Mouse (Mus musculus) hindbrain, embryonic 13.5 days (tissue): Measurements from ENCODE around the gene Slc35c2. TPM values are rescaled to one million over a fixed set of nuclear protein-coding genes. Genes with fewer than 3 reads are reported as not detected.

ENCODE experiments used
- ATAC-seq: fragments of 200-750 bp; cut with Nextera tagmentation; 2 replicates; pipeline ENCODE4 v1.8.0; 2017; ENCODE audit warnings: moderate TSS enrichment; ENCODE audit not compliant: low FRiP score
- H3K27ac ChIP-seq: fragments of 300-500 bp; sonication (generic); 2 replicates; pipeline ENCODE4 v1.5.1; 2015; ENCODE audit warnings: inconsistent platforms, mild to moderate bottlenecking, moderate library complexity
- H3K27me3 ChIP-seq: fragments of 300-500 bp; sonication (generic); 2 replicates; pipeline ENCODE4 v1.6.1; 2015; ENCODE audit warnings: mild to moderate bottlenecking, inconsistent platforms
- H3K36me3 ChIP-seq: fragments of 300-500 bp; sonication (generic); 2 replicates; pipeline ENCODE4 v1.6.1; 2015; ENCODE audit warnings: mild to moderate bottlenecking, inconsistent platforms
- H3K4me1 ChIP-seq: fragments of 300-500 bp; sonication (generic); replicated peaks from 2 replicates; pipeline ENCODE4 v1.6.1; 2015; ENCODE audit warnings: inconsistent platforms
- H3K4me2 ChIP-seq: fragments of 300-500 bp; sonication (generic); 2 replicates; pipeline ENCODE4 v1.6.1; 2015; ENCODE audit warnings: inconsistent platforms, mild to moderate bottlenecking, moderate library complexity
- H3K4me3 ChIP-seq: fragments of 300-500 bp; sonication (generic); 2 replicates; pipeline ENCODE4 v1.5.1; 2015; ENCODE audit warnings: mild to moderate bottlenecking, inconsistent platforms
- H3K9ac ChIP-seq: fragments of 300-500 bp; sonication (generic); 2 replicates; pipeline ENCODE4 v1.6.1; 2015; ENCODE audit warnings: mild to moderate bottlenecking, inconsistent platforms
- H3K9me3 ChIP-seq: fragments of 300-500 bp; sonication (generic); 2 replicates; pipeline ENCODE4 v1.6.1; 2016; ENCODE audit warnings: inconsistent platforms
- WGBS: fragments of 180-500 bp; shearing (Covaris S2); methylation state at CpG from one replicate; pipeline ENCODE4 v1.1.7; 2015; 5-methylcytosine and 5-hydroxymethylcytosine counted together
- polyA plus RNA-seq: library from polyadenylated mRNA; unstranded; fragments of >200 nt; fragmentation: Nextera tagmentation; extraction: Ambion mirVana; gene quantifications from 2 replicates; pipeline ENCODE4 v1.2.1, GENCODE M21; 2015

The Slc35c2 gene
- polyA plus RNA-seq, 1 experiment from 2014 or later = 61.5 TPM

DNA sequence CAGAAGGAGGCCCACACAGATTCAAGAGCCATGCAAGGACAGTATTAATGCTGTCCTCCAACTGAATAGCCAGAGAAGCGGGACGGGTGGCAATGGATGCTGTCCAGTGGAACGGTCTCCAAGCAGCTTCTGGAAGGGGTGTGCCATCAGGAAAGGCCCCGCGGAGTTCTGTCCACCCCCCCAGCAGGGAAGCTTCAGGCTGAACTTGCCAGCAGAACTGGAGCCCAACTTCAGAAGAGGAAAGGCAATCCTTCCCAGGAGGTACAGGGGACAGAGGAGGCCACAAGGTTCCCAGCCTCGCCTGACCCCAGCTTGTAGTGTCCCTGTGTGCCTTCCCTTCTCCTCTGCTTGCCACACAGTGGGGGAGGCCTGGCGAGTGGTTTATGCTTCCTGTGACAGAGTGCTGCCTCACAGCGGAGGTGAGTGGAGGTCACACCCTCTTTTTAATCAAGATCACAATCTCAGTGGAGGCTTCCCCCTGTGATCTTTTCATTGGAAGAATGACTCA lies 33.8 kb upstream of the Slc35c2 start:
- H3K9me3 ChIP-seq = no peaks in the 10 kb centered on the region
- WGBS = 41% methylated on average over 8 of the region's 8 CpGs
- ATAC-seq = no peak
- H3K4me1 ChIP-seq = peaks cover 86% of the 10 kb centered on the region
- peak overlapping the region; percentile 60; the same call in 1 of the 2 replicates for H3K27ac ChIP-seq
- peak overlapping the region; percentile 39 for H3K9ac ChIP-seq
- peak overlapping the region; percentile 15; the same call in 1 of the 2 replicates for H3K4me2 ChIP-seq
- no peaks in the 10 kb centered on the region for H3K36me3 ChIP-seq
- H3K4me3 ChIP-seq = no peak overlapping the region
- no peaks in the 10 kb centered on the region for H3K27me3 ChIP-seq

DNA sequence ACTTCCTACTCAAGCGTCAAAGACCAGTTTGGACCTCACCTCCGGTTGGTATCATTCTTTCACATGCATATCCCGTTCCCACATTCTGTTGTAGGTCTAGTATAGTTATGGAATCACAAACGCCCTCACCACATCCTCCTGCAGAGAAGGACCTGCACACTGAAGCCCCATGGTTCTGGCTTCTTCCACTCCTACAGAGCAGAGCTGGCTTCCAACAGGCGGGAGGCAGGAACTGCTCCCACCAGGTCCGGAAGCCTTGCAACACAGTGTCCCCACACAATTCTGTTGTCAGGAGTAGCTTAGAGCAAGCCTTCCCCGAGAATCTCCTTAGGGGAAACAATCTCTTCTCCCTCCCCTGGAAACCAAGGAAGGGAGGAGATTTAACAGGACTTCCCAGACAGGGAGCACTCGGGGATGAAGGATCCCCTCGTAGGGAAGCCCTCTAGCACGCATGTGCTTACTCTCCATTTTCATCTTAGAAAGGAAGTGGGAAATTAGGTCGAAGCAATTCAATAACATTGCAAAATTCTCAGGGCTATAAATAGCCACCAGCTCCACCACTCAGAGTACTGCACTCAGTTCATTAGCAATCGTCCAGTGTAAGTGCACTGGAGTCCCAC lies 33.0 kb upstream of the Slc35c2 start:
- Histone ChIP-seq H3K9ac (peak overlapping the region; percentile 39), H3K9me3 (no peaks in the 10 kb centered on the region), H3K4me1 (peaks cover 93% of the 10 kb centered on the region), H3K4me3 (no peak overlapping the region), H3K4me2 (peak overlapping the region; percentile 15; the same call in 1 of the 2 replicates), H3K27me3 (no peaks in the 10 kb centered on the region), H3K27ac (peak overlapping the region; percentile 60; the same call in 1 of the 2 replicates), H3K36me3 (peaks cover 2% of the 10 kb centered on the region)
- WGBS = 70% methylated on average over 12 of the region's 12 CpGs
- no peak for ATAC-seq

GRCm38 (mm10) chr2:165319503-165319902 lies 31.8 kb upstream of the Slc35c2 start:
- H3K36me3 ChIP-seq = peaks cover 13% of the 10 kb centered on the region
- H3K9ac ChIP-seq = no peak overlapping the region
- H3K4me2 ChIP-seq = no peak overlapping the region
- H3K27ac ChIP-seq = 0 out of 2 replicates have a peak overlapping the region, but pooled peaks have one; percentile 4
- H3K4me3 ChIP-seq = no peak overlapping the region
- ATAC-seq = no peak
- H3K9me3 ChIP-seq = no peaks in the 10 kb centered on the region
- H3K4me1 ChIP-seq = peaks cover 88% of the 10 kb centered on the region
- H3K27me3 ChIP-seq = 0 out of 2 replicates have a peak, but pooled peaks cover 4% of the 10 kb centered on the region
- WGBS = 73% methylated on average over 4 of the region's 4 CpGs

DNA sequence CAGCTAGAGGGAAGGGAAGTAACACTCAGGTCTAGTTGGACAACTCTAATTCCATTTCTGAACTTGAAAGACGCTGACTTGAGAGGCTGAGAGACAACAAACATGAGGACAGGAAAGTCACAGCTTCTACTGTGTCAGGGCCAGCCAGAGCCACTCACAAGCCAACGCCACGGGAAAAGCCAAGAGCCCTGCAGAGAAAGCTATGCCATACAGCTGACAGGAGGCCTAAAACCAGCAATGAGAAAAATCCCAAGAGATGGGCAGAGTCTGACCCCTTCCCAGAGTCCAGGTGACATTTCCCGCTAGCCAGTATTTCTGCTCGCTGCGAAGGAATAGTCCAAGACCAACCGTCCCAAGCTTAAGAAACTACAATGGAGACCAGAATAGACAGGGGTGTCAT lies 31.3 kb upstream of the Slc35c2 start:
- H3K27ac ChIP-seq = 0 out of 2 replicates have a peak overlapping the region, but pooled peaks have one; percentile 4
- peaks cover 87% of the 10 kb centered on the region for H3K4me1 ChIP-seq
- 80% methylated on average over 7 of the region's 7 CpGs for WGBS
- H3K27me3 ChIP-seq = 0 out of 2 replicates have a peak, but pooled peaks cover 6% of the 10 kb centered on the region
- no peak overlapping the region for H3K9ac ChIP-seq
- no peak overlapping the region for H3K4me3 ChIP-seq
- H3K9me3 ChIP-seq = no peaks in the 10 kb centered on the region
- no peak overlapping the region for H3K4me2 ChIP-seq
- peaks cover 19% of the 10 kb centered on the region for H3K36me3 ChIP-seq
- ATAC-seq = no peak

- H3K4me2 ChIP-seq = peak overlapping the region; percentile 36
- H3K9ac ChIP-seq = peak overlapping the region; percentile 66
- 52% methylated on average over 16 of the region's 16 CpGs for WGBS
- peaks cover 31% of the 10 kb centered on the region for H3K36me3 ChIP-seq
- H3K27ac ChIP-seq = peak overlapping the region; percentile 97
- peak; percentile 2; the same call in 1 of the 2 replicates for ATAC-seq
- H3K4me1 ChIP-seq = peaks cover 78% of the 10 kb centered on the region
- 0 out of 2 replicates have a peak, but pooled peaks cover 6% of the 10 kb centered on the region for H3K27me3 ChIP-seq
- H3K9me3 ChIP-seq = no peaks in the 10 kb centered on the region
- no peak overlapping the region for H3K4me3 ChIP-seq
Observed at GRCm38 (mm10) chr2:165317621-165318263, 30.1 kb upstream of the Slc35c2 start.

GRCm38 (mm10) chr2:165316837-165317473 lies 29.3 kb upstream of the Slc35c2 start:
- peak overlapping the region; percentile 97 for H3K27ac ChIP-seq
- H3K27me3 ChIP-seq = 0 out of 2 replicates have a peak, but pooled peaks cover 6% of the 10 kb centered on the region
- no peak overlapping the region for H3K4me3 ChIP-seq
- ATAC-seq = peak; percentile 93
- no peaks in the 10 kb centered on the region for H3K9me3 ChIP-seq
- H3K4me2 ChIP-seq = peak overlapping the region; percentile 36
- 6% methylated on average over 9 of the region's 9 CpGs for WGBS
- peaks cover 78% of the 10 kb centered on the region for H3K4me1 ChIP-seq
- H3K9ac ChIP-seq = peak overlapping the region; percentile 66
- peaks cover 38% of the 10 kb centered on the region for H3K36me3 ChIP-seq

DNA sequence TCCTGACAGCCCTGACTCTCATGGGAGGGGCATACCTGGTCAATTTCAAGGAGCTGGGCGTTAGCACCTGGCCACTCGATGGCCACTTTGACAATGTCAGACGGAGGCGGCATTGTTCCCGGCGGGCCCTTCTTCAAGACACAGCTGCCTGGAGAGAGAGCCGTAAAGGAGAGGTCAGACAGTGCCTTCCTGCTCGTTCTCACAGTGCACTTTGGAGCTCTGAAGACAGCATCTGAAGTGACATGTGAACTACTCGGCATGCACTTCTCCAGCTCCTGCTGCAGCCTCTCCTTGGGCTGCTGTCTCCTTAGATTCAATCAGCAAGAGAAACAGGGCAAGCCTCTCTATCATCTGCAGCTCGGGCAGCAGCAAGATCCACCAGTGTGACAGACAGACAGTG lies 28.5 kb upstream of the Slc35c2 start:
- ATAC-seq = no peak
- Histone ChIP-seq H3K36me3 (peaks cover 44% of the 10 kb centered on the region), H3K4me3 (no peak overlapping the region), H3K9ac (peak overlapping the region; percentile 66), H3K9me3 (no peaks in the 10 kb centered on the region), H3K27me3 (0 out of 2 replicates have a peak, but pooled peaks cover 6% of the 10 kb centered on the region), H3K4me2 (peak overlapping the region; percentile 36), H3K4me1 (peaks cover 78% of the 10 kb centered on the region), H3K27ac (peak overlapping the region; percentile 97)
- WGBS = 31% methylated on average over 10 of the region's 10 CpGs

GRCm38 (mm10) chr2:165314197-165314596 lies 26.5 kb upstream of the Slc35c2 start:
- H3K27me3 ChIP-seq = 0 out of 2 replicates have a peak, but pooled peaks cover 6% of the 10 kb centered on the region
- H3K4me3 ChIP-seq = no peak overlapping the region
- ATAC-seq = no peak
- H3K4me2 ChIP-seq = no peak overlapping the region
- H3K4me1 ChIP-seq = peaks cover 85% of the 10 kb centered on the region
- no peaks in the 10 kb centered on the region for H3K9me3 ChIP-seq
- no peak overlapping the region for H3K27ac ChIP-seq
- no peak overlapping the region for H3K9ac ChIP-seq
- H3K36me3 ChIP-seq = peaks cover 51% of the 10 kb centered on the region
- 90% methylated on average over 8 of the region's 8 CpGs for WGBS

DNA sequence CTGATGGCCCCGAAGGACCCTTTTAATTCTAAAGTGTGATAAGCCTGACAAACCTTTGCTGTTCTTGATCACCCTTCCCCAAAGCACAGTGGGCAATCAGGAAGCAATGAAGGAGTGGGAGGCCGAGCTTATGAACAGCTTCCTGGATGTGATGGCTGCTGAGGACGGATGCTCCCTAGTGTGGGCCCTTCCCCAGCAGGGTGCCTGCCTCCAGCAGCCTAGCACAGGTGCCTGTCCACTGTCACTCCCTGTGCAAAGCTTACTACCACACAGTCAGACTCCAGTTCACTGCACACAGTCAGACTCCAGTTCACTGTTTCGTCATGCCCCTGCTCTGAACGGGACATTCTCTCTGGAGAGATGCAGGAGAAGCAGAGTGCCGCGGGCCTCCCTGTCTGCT lies 24.7 kb upstream of the Slc35c2 start:
- ATAC-seq = no peak
- H3K4me2 ChIP-seq = no peak overlapping the region
- peaks cover 72% of the 10 kb centered on the region for H3K4me1 ChIP-seq
- peak overlapping the region; percentile 70; the same call in 1 of the 2 replicates for H3K27ac ChIP-seq
- no peak overlapping the region for H3K9ac ChIP-seq
- H3K27me3 ChIP-seq = 0 out of 2 replicates have a peak, but pooled peaks cover 6% of the 10 kb centered on the region
- H3K9me3 ChIP-seq = no peaks in the 10 kb centered on the region
- H3K36me3 ChIP-seq = peaks cover 69% of the 10 kb centered on the region
- no peak overlapping the region for H3K4me3 ChIP-seq
- 74% methylated on average over 7 of the region's 7 CpGs for WGBS

- Histone ChIP-seq H3K4me1 (peaks cover 64% of the 10 kb centered on the region), H3K9ac (peak overlapping the region; percentile 49), H3K4me3 (no peak overlapping the region), H3K36me3 (peaks cover 77% of the 10 kb centered on the region), H3K9me3 (no peaks in the 10 kb centered on the region), H3K4me2 (no peak overlapping the region), H3K27me3 (0 out of 2 replicates have a peak, but pooled peaks cover 6% of the 10 kb centered on the region), H3K27ac (peak overlapping the region; percentile 70)
- ATAC-seq = peak; percentile 33; the same call in 1 of the 2 replicates
- WGBS = 54% methylated on average over 12 of the region's 12 CpGs
Observed at GRCm38 (mm10) chr2:165311577-165311976, 23.9 kb upstream of the Slc35c2 start.

DNA sequence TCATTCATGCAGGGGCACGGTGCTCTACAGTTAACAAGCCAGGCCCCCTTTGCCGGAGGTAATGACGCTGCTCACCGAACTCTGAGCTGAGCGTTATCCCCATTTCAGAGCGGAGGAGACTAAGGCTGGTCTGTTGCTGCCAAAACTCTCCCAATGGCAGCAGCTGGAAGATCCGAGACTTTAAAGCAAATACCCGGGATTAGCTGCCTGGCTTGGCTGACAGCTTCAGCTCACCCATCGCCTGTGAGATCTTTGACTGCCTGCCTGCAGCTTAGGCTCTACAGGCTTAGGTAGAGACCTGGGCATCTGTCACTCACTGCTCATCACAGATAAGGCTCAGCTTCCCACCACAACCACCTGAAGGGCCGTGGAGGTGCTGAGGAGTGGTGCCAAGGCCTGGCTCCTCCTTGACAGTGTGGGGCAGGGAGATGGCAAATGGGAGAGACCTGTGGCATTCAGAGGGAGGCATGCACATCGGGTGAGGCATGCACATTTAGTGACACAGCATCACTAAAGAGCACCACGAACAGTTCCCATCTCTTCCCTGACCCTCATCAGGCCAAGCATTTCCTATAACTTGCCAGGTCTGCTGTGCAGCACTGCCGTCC lies 23.3 kb upstream of the Slc35c2 start:
- Histone ChIP-seq H3K9me3 (no peaks in the 10 kb centered on the region), H3K4me1 (peaks cover 58% of the 10 kb centered on the region), H3K4me3 (no peak overlapping the region), H3K36me3 (peaks cover 81% of the 10 kb centered on the region), H3K27me3 (0 out of 2 replicates have a peak, but pooled peaks cover 6% of the 10 kb centered on the region), H3K27ac (peak overlapping the region; percentile 70), H3K4me2 (no peak overlapping the region), H3K9ac (peak overlapping the region; percentile 49)
- no peak for ATAC-seq
- WGBS = 53% methylated on average over 13 of the region's 13 CpGs
